Mouse (Mus musculus) cerebellum, postnatal 14 days (tissue): ENCODE measurements around the gene Pllp.

Source experiments
- DNase-seq, 2 experiments: peaks; one replicate each; pipeline ENCODE4 v3.0.0; 2021; ENCODE audit warnings: mixed read lengths in 2 of 2

Pllp gene

GRCm38 (mm10) chr8:94646165-94646564 is 49.9 kb downstream of the Pllp start:
- DNase-seq: no peak

GRCm38 (mm10) chr8:94645202-94645601 is 50.9 kb downstream of the Pllp start:
- DNase-seq: no peak

- DNase-seq: no peak
Measured at GRCm38 (mm10) chr8:94641938-94642337, 54.1 kb downstream of the Pllp start.

GRCm38 (mm10) chr8:94641183-94641582 is 54.9 kb downstream of the Pllp start:
- DNase-seq: no peak

GRCm38 (mm10) chr8:94634211-94634610 is 61.9 kb downstream of the Pllp start:
- DNase-seq: no peak

GRCm38 (mm10) chr8:94633564-94634194 is 62.4 kb downstream of the Pllp start:
- DNase-seq: no peak
